Comparison of ENCODE assay signal across 11 mouse cellular contexts in the genomic region with DNA sequence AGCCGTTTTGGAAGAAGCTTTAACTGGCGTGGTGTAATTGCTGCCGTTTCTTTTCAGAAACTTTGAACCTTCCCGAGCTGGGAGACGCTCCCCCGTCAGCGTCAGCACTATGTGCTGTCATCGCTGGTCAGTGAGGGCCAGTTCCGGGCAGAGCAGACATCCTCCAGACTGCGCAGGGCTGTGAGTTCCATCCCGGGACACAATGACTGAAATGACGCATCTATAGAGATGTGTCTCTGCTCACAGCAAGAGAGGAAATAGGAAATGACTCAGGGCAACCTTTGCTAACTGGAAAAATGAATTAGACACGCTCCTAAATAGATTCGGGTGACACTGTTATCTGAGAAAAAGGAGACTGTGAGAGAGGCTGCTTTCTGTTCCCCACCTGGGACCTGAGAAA.
DNase-seq lines count a peak whose midpoint lies in the region; ATAC-seq and TF ChIP-seq lines count a peak whose summit lies in the region.
"Had no signal": no experiment of that assay in that cellular context is flagged by ENCODE, and none has a peak within 500 bp of the region (broad histone marks: within the 10 kb centered on the region; RNA-seq: fewer than 3 reads in every experiment).

No protein-coding gene starts in this region.

- 0 out of 2 replicates have a peak, but pooled peaks cover 4% of the 10 kb centered on the region for H3K4me1 ChIP-seq in heart, embryonic 15.5 days (replicated peaks)
- H3K4me1 ChIP-seq in liver, postnatal 0 days (ENCODE audit: insufficient read depth): no peaks in the 10 kb centered on the region
- no peaks in the 10 kb centered on the region for H3K4me1 ChIP-seq in forebrain, embryonic 14.5 days (ENCODE audit: control insufficient read depth, insufficient read depth, low read length)

- H3K36me3 ChIP-seq in heart, embryonic 15.5 days: no peaks in the 10 kb centered on the region
- H3K36me3 ChIP-seq in liver, postnatal 0 days (replicated peaks; ENCODE audit: insufficient read depth, low read length): no peaks in the 10 kb centered on the region
- no peaks in the 10 kb centered on the region for H3K36me3 ChIP-seq in forebrain, embryonic 14.5 days (ENCODE audit: control insufficient read depth, insufficient read depth, low read length)

- 10% methylated on average over 14 of the region's 14 CpGs for WGBS in heart, embryonic 15.5 days
- 52% methylated on average over 14 of the region's 14 CpGs for WGBS in liver, postnatal 0 days (ENCODE audit: insufficient replicate concordance)
- 82% methylated on average over 14 of the region's 14 CpGs for WGBS in forebrain, embryonic 14.5 days

- TF ChIP-seq EP300 in liver, postnatal 0 days (IDR thresholded peaks at IDR 0.05; ENCODE audit: low read depth): no peak

- H3K9ac ChIP-seq in heart, embryonic 15.5 days: no peak overlapping the region
- no peak overlapping the region for H3K9ac ChIP-seq in liver, postnatal 0 days (replicated peaks)
- no peak overlapping the region for H3K9ac ChIP-seq in forebrain, embryonic 14.5 days (ENCODE audit: low read length)

- peak; percentile 72 for ATAC-seq in heart, embryonic 15.5 days (replicated peaks; ENCODE audit: insufficient number of reproducible peaks, insufficient read depth, low FRiP score, low read depth)
- peak; percentile 56; the same call in 1 of the 2 replicates for ATAC-seq in liver, postnatal 0 days
- ATAC-seq in forebrain, embryonic 14.5 days: no peak

- no peak for DNase-seq in heart, adult 9 months (ENCODE audit: low spot score in 2 of 2)
- DNase-seq in NIH3T3 (ENCODE audit: low read depth): peak; percentile 16
- peak; percentile 19 for DNase-seq in heart, postnatal 4 days
- peak; percentile 13 for DNase-seq in liver, postnatal 0 days
- no peak for DNase-seq in forebrain, embryonic 14.5 days (ENCODE audit: low spot score)
- no peak for DNase-seq in cerebellum, adult 9-11 months
- DNase-seq in layer of hippocampus, postnatal 14 days (ENCODE audit: low spot score in 2 of 2): no peak
- DNase-seq: gastrocnemius, postnatal 36 days; lung, postnatal 10 days had no signal

- H3K27me3 ChIP-seq in heart, embryonic 15.5 days: no peaks in the 10 kb centered on the region
- no peaks in the 10 kb centered on the region for H3K27me3 ChIP-seq in liver, postnatal 0 days (ENCODE audit: insufficient read depth, low read length)
- H3K27me3 ChIP-seq in forebrain, embryonic 14.5 days (replicated peaks; ENCODE audit: control insufficient read depth, insufficient read depth, low read length): no peaks in the 10 kb centered on the region

- no peak for TF ChIP-seq CTCF in liver, postnatal 0 days (IDR thresholded peaks at IDR 0.05; ENCODE audit: low read depth)

- H3K27ac ChIP-seq in heart, embryonic 15.5 days: no peak overlapping the region
- H3K27ac ChIP-seq in liver, postnatal 0 days (ENCODE audit: low read depth): no peak overlapping the region
- no peak overlapping the region for H3K27ac ChIP-seq in forebrain, embryonic 14.5 days (ENCODE audit: low read depth, low read length)
- H3K27ac ChIP-seq: left cerebral cortex, adult 2 months had no signal

- H3K4me3 ChIP-seq in heart, embryonic 15.5 days: peak overlapping the region; percentile 24
- no peak overlapping the region for H3K4me3 ChIP-seq in liver, postnatal 0 days (ENCODE audit: low read depth, low read length)
- no peak overlapping the region for H3K4me3 ChIP-seq in forebrain, embryonic 14.5 days (ENCODE audit: low read depth, low read length)
- H3K4me3 ChIP-seq: left cerebral cortex, adult 2 months had no signal

- no peaks in the 10 kb centered on the region for H3K9me3 ChIP-seq in heart, embryonic 15.5 days (replicated peaks)
- no peaks in the 10 kb centered on the region for H3K9me3 ChIP-seq in liver, postnatal 0 days (ENCODE audit: low read length)
- no peaks in the 10 kb centered on the region for H3K9me3 ChIP-seq in forebrain, embryonic 14.5 days (replicated peaks; ENCODE audit: control insufficient read depth, low read length)

- H3K4me2 ChIP-seq in heart, embryonic 15.5 days: peak overlapping the region; percentile 53
- H3K4me2 ChIP-seq in liver, postnatal 0 days (ENCODE audit: low read depth, low read length): no peak overlapping the region
- no peak overlapping the region for H3K4me2 ChIP-seq in forebrain, embryonic 14.5 days (ENCODE audit: low read length)

Comparison
In these comparisons a context has a peak if more than half of its experiments do, and no peak if none do; other contexts are left out.
1. DNase-seq: peak in NIH3T3 (single experiment), heart, postnatal 4 days (single experiment) and liver, postnatal 0 days (single experiment); none in heart, adult 9 months (0 of 2), forebrain, embryonic 14.5 days (single experiment), cerebellum, adult 9-11 months (single experiment) and layer of hippocampus, postnatal 14 days (0 of 2).